Mouse (Mus musculus): ENCODE measurements around the gene Sos1.
A peak's percentile ranks its signal among the peaks of the same experiment; 100 is the strongest.

DNA sequence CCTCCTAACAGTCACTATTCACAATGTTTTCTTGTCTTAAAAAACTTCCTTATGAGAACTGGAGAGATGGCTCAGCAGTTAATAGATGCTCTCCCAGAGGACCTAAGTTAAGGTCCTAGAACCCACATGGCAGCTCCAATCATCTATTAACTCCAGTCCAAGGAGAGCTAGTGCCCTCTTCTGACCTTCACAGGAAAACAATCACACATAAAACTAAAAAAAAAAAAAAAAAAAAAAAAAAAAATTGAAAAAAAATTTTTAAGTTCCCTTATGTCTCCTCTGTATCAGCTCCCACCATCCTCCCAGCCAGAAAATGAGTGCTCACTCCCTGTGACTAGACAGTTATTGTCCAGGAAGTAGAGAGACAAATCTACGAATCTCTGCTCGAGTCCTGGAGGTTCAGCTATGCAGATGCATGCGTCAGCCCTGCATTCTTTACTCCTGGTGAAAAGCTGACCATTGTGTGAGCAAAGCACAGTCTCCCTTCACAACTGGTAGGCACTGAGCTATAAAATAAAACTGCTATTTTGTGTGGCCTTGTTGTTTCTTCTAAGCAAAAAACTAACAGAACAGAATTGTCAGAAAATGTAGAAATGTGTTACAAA lies 29.7 kb downstream of the Sos1 start:
- TF ChIP-seq POLR2A (IDR thresholded peaks at IDR 0.05; ENCODE audit: insufficient read depth, low read depth, low read length) (no peak), CTCF (IDR thresholded peaks at IDR 0.05) (peak; percentile 29; the same call in 1 of the 2 replicates), EP300 (IDR thresholded peaks at IDR 0.05; ENCODE audit: insufficient read depth, low read depth, low read length) (no peak)
